Mouse (Mus musculus): ENCODE data around the gene Tube1.
"Not testable (repeated sequence)": the region's sequence is repeated elsewhere in the genome, so short reads cannot be mapped to it uniquely, and the experiment has no call there.

Gene Tube1

GRCm38 (mm10) chr10:39169642-39170041 lies 35.9 kb downstream of the Tube1 start:
- CTCF ChIA-PET = interaction anchor here (0.8 to 1.8 kb wide), 3 partner anchors 70 to 353 kb away, joined by 6 read pairs; no protein-coding TSS in a partner anchor

GRCm38 (mm10) chr10:39170181-39170580 lies 36.4 kb downstream of the Tube1 start:
- CTCF ChIA-PET = interaction anchor here (0.6 to 1.8 kb wide), 5 partner anchors 12 to 352 kb away, joined by 3 to 6 read pairs (median 6); no protein-coding TSS in a partner anchor

DNA sequence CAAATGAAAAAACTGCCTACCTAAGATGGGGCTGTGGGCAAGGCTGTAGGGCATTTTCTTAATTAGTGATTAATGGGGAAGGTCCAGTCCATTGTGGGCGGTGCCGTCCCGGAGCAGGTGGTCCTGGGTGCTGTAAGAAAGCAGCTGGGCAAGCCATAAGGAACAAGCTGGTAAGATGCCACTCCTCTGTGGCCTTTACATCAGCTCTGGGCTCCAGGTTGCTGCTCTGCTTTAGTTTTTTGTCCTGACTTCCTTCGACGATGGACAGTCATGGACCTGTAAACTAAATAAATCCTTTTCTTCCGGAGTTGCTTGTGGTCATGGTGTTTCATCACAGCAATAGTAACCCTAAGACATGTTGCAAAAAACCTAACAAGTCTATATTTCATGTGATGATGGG lies 36.9 kb downstream of the Tube1 start:
- CTCF ChIA-PET = interaction anchor here (0.6 to 1.8 kb wide), 4 partner anchors 13 to 349 kb away, joined by 3 to 6 read pairs (median 3); no protein-coding TSS in a partner anchor

DNA sequence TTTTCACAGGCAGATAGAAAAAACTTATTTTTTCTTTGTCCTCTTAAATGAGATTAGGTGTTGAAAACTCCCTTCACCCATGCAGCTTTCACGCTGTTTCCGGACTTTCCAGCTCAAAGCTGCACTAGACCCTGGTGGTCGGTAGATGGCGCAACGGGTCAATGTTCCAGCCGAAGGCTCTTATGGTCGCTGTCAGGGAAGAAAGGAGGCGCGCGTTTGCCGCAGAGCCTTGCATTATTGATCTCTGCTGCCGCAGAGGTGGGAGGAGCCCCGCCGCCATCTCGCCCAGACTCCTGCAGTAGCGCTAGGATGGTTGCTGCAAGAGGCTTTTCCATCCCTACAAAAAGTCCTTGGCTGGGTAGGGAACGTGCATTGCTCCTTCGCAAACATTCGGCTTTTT lies 37.4 kb downstream of the Tube1 start:
- CTCF ChIA-PET = interaction anchor here (1.0 to 1.8 kb wide), 3 partner anchors 69 to 348 kb away, joined by 3 to 6 read pairs (median 3); no protein-coding TSS in a partner anchor

DNA sequence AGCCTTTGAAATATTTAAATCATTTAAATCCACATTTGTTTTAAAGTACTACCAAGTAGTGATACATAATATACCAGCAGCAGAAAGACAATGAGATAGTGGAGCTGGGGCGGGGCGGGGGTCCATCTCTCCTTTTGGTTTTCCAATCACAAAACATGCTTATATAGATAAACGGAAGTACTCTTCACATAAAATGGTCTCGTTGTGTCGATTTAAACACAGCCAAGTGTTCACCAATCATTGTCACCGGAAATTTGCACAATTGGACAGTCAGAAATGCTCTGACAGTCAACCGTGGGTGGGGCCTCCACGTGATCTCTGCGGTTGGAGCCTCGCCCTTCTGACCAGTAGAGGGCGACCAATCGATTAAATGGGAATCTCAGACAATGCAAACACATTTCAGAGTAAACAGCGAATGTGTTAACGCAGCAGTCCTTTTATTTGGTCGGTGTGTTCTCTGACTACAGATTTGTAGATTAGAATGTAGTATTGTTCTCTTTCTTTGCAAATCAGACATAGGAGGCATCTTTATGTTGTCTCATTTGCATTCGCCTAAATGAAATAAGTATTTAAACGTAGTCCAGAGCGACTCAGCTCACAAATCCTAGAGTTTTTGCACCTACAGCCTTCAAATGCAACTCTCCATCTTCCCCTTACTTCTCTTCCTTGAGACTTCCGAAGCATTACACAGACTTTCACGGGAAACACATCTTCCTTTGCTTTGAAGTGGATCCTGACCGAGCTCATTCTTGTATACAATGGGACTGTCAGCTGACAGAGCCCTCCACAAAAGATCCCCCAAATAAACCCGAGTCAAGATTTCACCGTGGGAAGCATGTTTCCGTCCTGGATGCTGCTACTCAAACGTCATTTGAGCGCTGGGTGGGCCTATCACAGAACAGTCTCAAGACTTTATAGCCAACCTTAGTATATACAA lies 38.1 kb downstream of the Tube1 start:
- CTCF ChIA-PET = interaction anchor here (0.6 to 1.8 kb wide), 3 partner anchors 68 to 348 kb away, joined by 3 to 6 read pairs (median 4); no protein-coding TSS in a partner anchor

DNA sequence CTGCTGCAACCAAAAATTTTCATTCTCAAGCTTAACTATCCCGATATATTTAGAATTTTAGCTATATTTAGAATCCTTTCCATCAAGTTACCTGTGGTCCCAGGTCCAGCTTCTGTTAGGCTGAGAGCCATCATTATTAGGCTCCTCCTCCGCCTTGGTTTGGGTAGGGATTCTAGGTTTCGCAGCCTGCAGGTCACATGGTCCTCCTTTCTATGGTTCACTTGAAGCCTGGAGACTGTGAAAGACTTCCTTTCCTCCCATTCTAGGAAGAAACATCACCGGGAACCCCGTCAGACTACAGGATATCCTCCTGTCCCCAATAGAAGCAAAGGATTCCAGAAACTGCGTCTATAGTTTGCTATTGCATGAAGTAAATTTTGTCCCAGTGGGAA lies 38.8 kb downstream of the Tube1 start:
- CTCF ChIA-PET = no interaction called here

GRCm38 (mm10) chr10:39173077-39173476 lies 39.3 kb downstream of the Tube1 start:
- CTCF ChIA-PET = no interaction called here

DNA sequence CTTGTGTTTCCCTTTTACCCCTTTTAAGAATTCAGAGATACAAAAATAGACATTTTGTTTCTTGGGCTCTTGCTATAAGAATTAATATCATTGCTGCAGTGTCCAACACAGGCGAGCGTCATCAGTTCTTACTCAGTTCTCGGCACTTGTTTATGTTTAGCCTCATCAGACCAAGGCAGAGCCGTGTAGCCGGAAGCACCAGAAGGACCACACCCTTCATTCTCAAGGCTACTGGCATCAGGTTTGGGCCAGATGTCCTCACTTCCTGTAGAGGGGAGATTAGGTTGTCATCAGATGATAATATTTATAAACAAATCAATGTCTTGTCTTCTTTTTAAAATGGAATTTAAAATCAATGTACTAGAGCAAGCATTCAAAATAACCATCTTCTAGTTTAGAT lies 43.2 kb downstream of the Tube1 start:
- CTCF ChIA-PET = no interaction called here

DNA sequence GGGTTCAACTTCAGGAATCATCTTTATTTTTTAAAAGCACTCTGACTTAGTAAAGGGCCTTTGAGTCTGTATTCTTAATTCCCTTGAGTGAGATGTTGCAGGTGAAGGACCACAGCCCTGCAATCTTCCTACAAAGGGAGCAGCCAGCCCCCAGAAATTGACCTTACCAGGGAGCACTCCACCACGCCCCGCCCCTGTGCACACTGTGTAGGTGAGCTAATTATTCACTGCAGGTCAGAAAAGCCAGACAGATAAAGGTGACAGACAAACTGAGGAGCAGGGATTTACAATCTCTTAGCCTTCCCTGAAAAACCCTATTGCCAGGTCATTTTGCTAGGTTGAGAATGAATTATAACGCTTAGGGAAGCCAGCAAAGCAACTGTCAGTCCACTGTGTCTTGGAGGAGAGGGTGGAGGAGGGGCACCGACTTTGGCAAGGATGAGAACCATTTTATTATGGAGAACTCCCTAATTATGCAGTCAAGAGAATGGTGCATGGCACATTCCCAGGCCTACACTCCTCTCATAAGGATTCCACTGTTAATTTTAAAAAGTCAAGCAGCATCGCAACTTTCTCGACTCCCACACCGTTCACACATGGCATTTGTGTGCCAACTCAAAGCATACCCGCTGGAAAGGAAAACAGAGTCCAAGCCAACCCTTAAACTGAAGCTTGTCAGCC lies 51.2 kb downstream of the Tube1 start:
- CTCF ChIA-PET = no interaction called here

- CTCF ChIA-PET = no interaction called here
Measured at GRCm38 (mm10) chr10:39185545-39185906, 51.8 kb downstream of the Tube1 start.

GRCm38 (mm10) chr10:39192673-39193072 lies 58.9 kb downstream of the Tube1 start:
- CTCF ChIA-PET = interaction anchor here (0.6 kb wide), 1 partner anchor 79 kb away, joined by 8 read pairs; no protein-coding TSS in a partner anchor

DNA sequence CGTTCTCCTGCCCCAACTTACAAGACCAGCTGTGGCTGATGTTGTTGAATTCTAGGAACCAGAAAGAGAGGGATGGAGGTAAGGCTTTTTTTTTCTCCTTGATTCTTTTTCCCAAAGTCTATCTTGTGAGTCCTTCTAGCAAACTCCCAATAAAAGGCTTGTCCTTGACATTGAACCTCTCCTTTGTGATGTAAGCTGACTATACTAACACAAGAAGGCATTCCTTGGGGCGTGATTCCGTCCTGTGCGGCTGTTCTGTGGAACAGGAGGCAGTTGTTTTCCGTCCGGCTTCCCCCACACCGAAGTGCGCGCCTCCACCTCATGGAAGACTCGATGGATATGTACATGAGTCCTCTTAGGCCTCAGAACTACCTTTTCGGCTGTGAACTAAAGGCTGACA lies 64.4 kb downstream of the Tube1 start:
- CTCF ChIA-PET = not testable (repeated sequence)

All from spleen, embryonic (tissue).